Mouse (Mus musculus) ZHBTc4 (cell line): ENCODE measurements around the gene Fut11.
"Not testable (repeated sequence)": the region's sequence is repeated elsewhere in the genome, so short reads cannot be mapped to it uniquely, and the experiment has no call there.

ENCODE experiments used
- DNase-seq: peaks from one replicate; pipeline ENCODE4 v3.0.0-alpha.2; 2011; ENCODE audit warnings: low read depth, low spot score

Fut11 gene

GRCm38 (mm10) chr14:20674064-20674833 lies 20.5 kb upstream of the Fut11 start, which contains the start of gene Sec24c:
Gene Sec24c (plus strand): TSS chr14:20674308.
- peak; percentile 99 for DNase-seq

- DNase-seq, result no peak
These were observed 16.9 kb upstream of the Fut11 start for GRCm38 (mm10) chr14:20677906-20678305.

GRCm38 (mm10) chr14:20681742-20682141 lies 13.0 kb upstream of the Fut11 start:
- DNase-seq, result no peak

GRCm38 (mm10) chr14:20682498-20682897 lies 12.3 kb upstream of the Fut11 start:
- peak; percentile 53 for DNase-seq

GRCm38 (mm10) chr14:20686576-20686975 lies 8.2 kb upstream of the Fut11 start:
- no peak for DNase-seq

GRCm38 (mm10) chr14:20689009-20689408 lies 5.8 kb upstream of the Fut11 start:
- DNase-seq, result no peak

GRCm38 (mm10) chr14:20691772-20692171 lies 3.0 kb upstream of the Fut11 start:
- no peak for DNase-seq

GRCm38 (mm10) chr14:20693589-20694101 lies 1.1 kb upstream of the Fut11 start:
- no peak for DNase-seq

- peak; percentile 15 for DNase-seq
These were observed 434 bp upstream of the Fut11 start for GRCm38 (mm10) chr14:20694185-20694883.

GRCm38 (mm10) chr14:20695761-20696520 lies 1.2 kb downstream of the Fut11 start:
- peak; percentile 29 for DNase-seq

GRCm38 (mm10) chr14:20696986-20697385 lies 2.2 kb downstream of the Fut11 start:
- peak; percentile 39 for DNase-seq

GRCm38 (mm10) chr14:20698515-20698914 lies 3.7 kb downstream of the Fut11 start:
- DNase-seq, result no peak

GRCm38 (mm10) chr14:20700362-20700761 lies 5.6 kb downstream of the Fut11 start:
- no peak for DNase-seq

GRCm38 (mm10) chr14:20701554-20701953 lies 6.8 kb downstream of the Fut11 start:
- no peak for DNase-seq

GRCm38 (mm10) chr14:20702096-20702740 lies 7.5 kb downstream of the Fut11 start:
- DNase-seq, result peak; percentile 14

- peak; percentile 93 for DNase-seq
These were observed 8.1 kb downstream of the Fut11 start, which contains the start of gene Chchd1 for GRCm38 (mm10) chr14:20702741-20703381. Gene Chchd1 (plus strand): TSS chr14:20703006.

- not testable (repeated sequence) for DNase-seq
These were observed 8.7 kb downstream of the Fut11 start for GRCm38 (mm10) chr14:20703461-20703860.

GRCm38 (mm10) chr14:20707201-20708190 lies 12.7 kb downstream of the Fut11 start, which contains the start of gene Zswim8:
Gene Zswim8 (plus strand): TSS chr14:20707552.
- peak; percentile 75 for DNase-seq

- peak; percentile 23 for DNase-seq
These were observed 13.5 kb downstream of the Fut11 start for GRCm38 (mm10) chr14:20708239-20708638.
